Comparison of ENCODE assay signal across 8 mouse cellular contexts in genomic region chr4:126251655-126252254, GRCm38 (mm10). TPM values are rescaled to one million over a fixed set of nuclear protein-coding genes. Genes with fewer than 3 reads are reported as not detected.
DNase-seq lines count a peak whose midpoint lies in the region; ATAC-seq and TF ChIP-seq lines count a peak whose summit lies in the region.

No protein-coding gene starts in this region.

- no peaks in the 10 kb centered on the region for H3K9me3 ChIP-seq in ES-E14 (ENCODE audit: control insufficient read depth, insufficient read depth, low read depth, low read length)
- H3K9me3 ChIP-seq in embryonic facial prominence, embryonic 10.5 days, result no peaks in the 10 kb centered on the region
- no peaks in the 10 kb centered on the region for H3K9me3 ChIP-seq in limb, embryonic 13.5 days
- H3K9me3 ChIP-seq in midbrain, embryonic 13.5 days, result no peaks in the 10 kb centered on the region

- H3K4me1 ChIP-seq in ES-E14 (ENCODE audit: control insufficient read depth in 2 of 2, insufficient read depth in 2 of 2, low read length in 2 of 2, poor library complexity in 1 of 2), result peaks cover 0 to 24% of the 10 kb centered on the region in 2 experiments; a peak in 3 of 4 replicates
- peaks cover 75% of the 10 kb centered on the region for H3K4me1 ChIP-seq in embryonic facial prominence, embryonic 10.5 days
- H3K4me1 ChIP-seq in limb, embryonic 13.5 days, result peaks cover 58% of the 10 kb centered on the region
- peaks cover 79% of the 10 kb centered on the region for H3K4me1 ChIP-seq in midbrain, embryonic 13.5 days (replicated peaks)

- intact Hi-C loops in heart, postnatal 14 days (cut with DNase I), result no loop called here

- no peak for DNase-seq in ES-E14 (ENCODE audit: low read depth, low spot score)
- peak; percentile 56 for DNase-seq in embryonic facial prominence, embryonic 10.5 days (ENCODE audit: low spot score)
- peak; percentile 69 to 74 for DNase-seq in heart, postnatal 14 days
- DNase-seq in layer of hippocampus, postnatal 25 days (ENCODE audit: extremely low spot score in 1 of 2, low spot score in 1 of 2), result no peak
- no peak for DNase-seq in layer of hippocampus, postnatal 14 days (ENCODE audit: low spot score in 2 of 2)
- DNase-seq in cerebellum, adult 9-11 months, result no peak

- peak overlapping the region; percentile 8; the same call in 1 of the 2 replicates for H3K9ac ChIP-seq in ES-E14 (ENCODE audit: insufficient read depth, low read depth, low read length, poor library complexity, severe bottlenecking)
- peak overlapping the region; percentile 10 for H3K9ac ChIP-seq in limb, embryonic 13.5 days
- peak overlapping the region; percentile 48 for H3K9ac ChIP-seq in midbrain, embryonic 13.5 days (replicated peaks)

- no peaks in the 10 kb centered on the region for H3K36me3 ChIP-seq in ES-E14 (ENCODE audit: control insufficient read depth, insufficient read depth, low read length, poor library complexity, severe bottlenecking)
- H3K36me3 ChIP-seq in embryonic facial prominence, embryonic 10.5 days (replicated peaks), result peaks cover 55% of the 10 kb centered on the region
- peaks cover 31% of the 10 kb centered on the region for H3K36me3 ChIP-seq in limb, embryonic 13.5 days
- peaks cover 7% of the 10 kb centered on the region; the same call in 1 of the 2 replicates for H3K36me3 ChIP-seq in midbrain, embryonic 13.5 days

- no peak overlapping the region; a peak in 2 of 4 replicates for H3K4me3 ChIP-seq in ES-E14 (ENCODE audit: insufficient read depth in 1 of 2, low read depth in 1 of 2, low read length in 2 of 2, poor library complexity in 1 of 2, severe bottlenecking in 1 of 2)
- peak overlapping the region; percentile 42 for H3K4me3 ChIP-seq in embryonic facial prominence, embryonic 10.5 days
- no peak overlapping the region for H3K4me3 ChIP-seq in limb, embryonic 13.5 days
- H3K4me3 ChIP-seq in midbrain, embryonic 13.5 days (replicated peaks), result no peak overlapping the region

- ATAC-seq in limb, embryonic 13.5 days (ENCODE audit: low FRiP score, low read depth), result no peak
- ATAC-seq in midbrain, embryonic 13.5 days, result no peak

- in situ Hi-C loops in ES-E14 (cut with MboI; ENCODE audit: low sequenced_read_pairs in 2 of 2, unreplicated experiment in 2 of 2), result no loop called here

- H3K27ac ChIP-seq in ES-E14 (ENCODE audit: insufficient read depth, low read depth, low read length, poor library complexity, severe bottlenecking), result no peak overlapping the region
- peak overlapping the region; percentile 76 for H3K27ac ChIP-seq in embryonic facial prominence, embryonic 10.5 days (replicated peaks)
- H3K27ac ChIP-seq in limb, embryonic 13.5 days, result 0 out of 2 replicates have a peak overlapping the region, but pooled peaks have one; percentile 34
- H3K27ac ChIP-seq in midbrain, embryonic 13.5 days, result peak overlapping the region; percentile 47

- WGBS in embryonic facial prominence, embryonic 10.5 days, result 56% methylated on average over 11 of the region's 11 CpGs
- whole genome bisulfite sequencing in limb, embryonic 13.5 days, result 67% methylated on average over 11 of the region's 11 CpGs
- WGBS in midbrain, embryonic 13.5 days, result 67% methylated on average over 11 of the region's 11 CpGs

- H3K4me2 ChIP-seq in limb, embryonic 13.5 days (replicated peaks), result peak overlapping the region; percentile 5; the same call in 1 of the 2 replicates
- peak overlapping the region; percentile 100 for H3K4me2 ChIP-seq in midbrain, embryonic 13.5 days (replicated peaks)

- H3K27me3 ChIP-seq in embryonic facial prominence, embryonic 10.5 days (replicated peaks; ENCODE audit: low read depth, poor library complexity, severe bottlenecking), result no peaks in the 10 kb centered on the region
- no peaks in the 10 kb centered on the region for H3K27me3 ChIP-seq in limb, embryonic 13.5 days
- H3K27me3 ChIP-seq in midbrain, embryonic 13.5 days, result no peaks in the 10 kb centered on the region

TF ChIP-seq in ES-E14, 5 proteins besides CTCF, POLR2A, EP300 and RAD21:
- TF ChIP-seq ZNF384 (IDR thresholded peaks at IDR 0.05; ENCODE audit: low read depth, low read length) (no peak), HCFC1 (IDR thresholded peaks at IDR 0.05; ENCODE audit: borderline replicate concordance, insufficient read depth, low read length) (no peak), MAFK (IDR thresholded peaks at IDR 0.05; ENCODE audit: insufficient read depth, low read depth, low read length) (no peak), CHD2 (IDR thresholded peaks at IDR 0.05; ENCODE audit: low read depth, low read length) (no peak), ZC3H11A (IDR thresholded peaks at IDR 0.05; ENCODE audit: borderline replicate concordance, low read depth, low read length) (no peak)

RNA-seq across cellular contexts. Expression of gene Map7d1, which starts 4.4 kb away (rescaled TPM):
- 20.9 and 27.1 TPM in 2 replicates for total RNA-seq in ES-E14 (2012; rRNA removed)
- polyA plus RNA-seq in embryonic facial prominence, embryonic 10.5 days (2016; fragmentation: Nextera tagmentation; extraction: Ambion mirVana), result 60.9 and 62.9 TPM in 2 replicates
- total RNA-seq in heart, postnatal 14 days (2021), result 100 to 1,000 TPM; 242 to 246 TPM
- 46.5 and 49.9 TPM in 2 replicates for polyA plus RNA-seq in limb, embryonic 13.5 days (2015; fragmentation: Nextera tagmentation; extraction: Ambion mirVana)
- 64.1 and 89.5 TPM in 2 replicates for polyA plus RNA-seq in midbrain, embryonic 13.5 days (2015; fragmentation: Nextera tagmentation; extraction: Ambion mirVana)
- 100 to 1,000 TPM; 242 to 265 TPM for total RNA-seq in layer of hippocampus, postnatal 25 days (2021)
- total RNA-seq in layer of hippocampus, postnatal 14 days (2021), result 100 to 1,000 TPM; 222 to 233 TPM

RNA-seq across cellular contexts. Expression of gene Trappc3, which starts 10.4 kb away (rescaled TPM):
- total RNA-seq in ES-E14 (2012; rRNA removed), result 54.8 and 54.9 TPM in 2 replicates
- 91.8 and 92.3 TPM in 2 replicates for polyA plus RNA-seq in embryonic facial prominence, embryonic 10.5 days (2016; fragmentation: Nextera tagmentation; extraction: Ambion mirVana)
- total RNA-seq in heart, postnatal 14 days (2021), result 10 to 100 TPM; 45.6 to 49.3 TPM
- polyA plus RNA-seq in limb, embryonic 13.5 days (2015; fragmentation: Nextera tagmentation; extraction: Ambion mirVana), result 124 and 126 TPM in 2 replicates
- polyA plus RNA-seq in midbrain, embryonic 13.5 days (2015; fragmentation: Nextera tagmentation; extraction: Ambion mirVana), result 149 and 154 TPM in 2 replicates
- 10 to 100 TPM; 84.7 to 84.9 TPM for total RNA-seq in layer of hippocampus, postnatal 25 days (2021)
- 10 to 100 TPM; 83.9 to 88.2 TPM for total RNA-seq in layer of hippocampus, postnatal 14 days (2021)

RNA-seq across cellular contexts. Expression of gene Col8a2, which starts 34.8 kb away (rescaled TPM):
- 3.7 and 3.8 TPM in 2 replicates for total RNA-seq in ES-E14 (2012; rRNA removed)
- 7.3 and 11.2 TPM in 2 replicates for polyA plus RNA-seq in embryonic facial prominence, embryonic 10.5 days (2016; fragmentation: Nextera tagmentation; extraction: Ambion mirVana)
- under 1 TPM; 0.79 to 0.85 TPM for total RNA-seq in heart, postnatal 14 days (2021)
- polyA plus RNA-seq in limb, embryonic 13.5 days (2015; fragmentation: Nextera tagmentation; extraction: Ambion mirVana), result 39.8 and 42.7 TPM in 2 replicates
- polyA plus RNA-seq in midbrain, embryonic 13.5 days (2015; fragmentation: Nextera tagmentation; extraction: Ambion mirVana), result 1.0 and 1.5 TPM in 2 replicates
- total RNA-seq in layer of hippocampus, postnatal 25 days (2021), result 1 to 10 TPM; 1.2 to 1.5 TPM
- total RNA-seq in layer of hippocampus, postnatal 14 days (2021), result 1 to 10 TPM; 1.9 to 8.4 TPM

RNA-seq across cellular contexts. Expression of gene Thrap3, which starts 49.2 kb away (rescaled TPM):
- 202 and 211 TPM in 2 replicates for total RNA-seq in ES-E14 (2012; rRNA removed)
- polyA plus RNA-seq in embryonic facial prominence, embryonic 10.5 days (2016; fragmentation: Nextera tagmentation; extraction: Ambion mirVana), result 262 and 263 TPM in 2 replicates
- total RNA-seq in heart, postnatal 14 days (2021), result 100 to 1,000 TPM; 130 to 144 TPM
- 251 and 256 TPM in 2 replicates for polyA plus RNA-seq in limb, embryonic 13.5 days (2015; fragmentation: Nextera tagmentation; extraction: Ambion mirVana)
- polyA plus RNA-seq in midbrain, embryonic 13.5 days (2015; fragmentation: Nextera tagmentation; extraction: Ambion mirVana), result 174 and 180 TPM in 2 replicates
- total RNA-seq in layer of hippocampus, postnatal 25 days (2021), result 100 to 1,000 TPM; 133 to 154 TPM
- total RNA-seq in layer of hippocampus, postnatal 14 days (2021), result 100 to 1,000 TPM; 142 to 149 TPM

Comparison
In these comparisons a context has a peak if more than half of its experiments do, and no peak if none do; other contexts are left out.
1. DNase-seq: peak in embryonic facial prominence, embryonic 10.5 days (single experiment) and heart, postnatal 14 days (2 of 2); none in ES-E14 (single experiment), layer of hippocampus, postnatal 25 days (0 of 2), layer of hippocampus, postnatal 14 days (0 of 2) and cerebellum, adult 9-11 months (single experiment).
2. Peak in every context shown above with its lines, with median percentiles within 50 percentile points of each other: H3K9ac ChIP-seq.